Mouse (Mus musculus) cerebellum, adult 11 months (tissue): ENCODE measurements at regions not wholly inside any gene's neighbourhood (a gene's known extent, or its start where the extent isn't known, plus 50 kb on each side); places are given as distances from the start of the nearest gene placed in this dataset.
A peak's percentile ranks its signal among the peaks of the same experiment; 100 is the strongest.

Experiments used
- DNase-seq: peaks from one replicate; pipeline ENCODE4 v3.0.0; 2022

- DNase-seq, result no peak
Observed at GRCm38 (mm10) chr7:35948794-35949193, 146.0 kb upstream of the Zfp507 start.

- no peak for DNase-seq
Observed at GRCm38 (mm10) chr7:35948389-35948788, 145.6 kb upstream of the Zfp507 start.

- no peak for DNase-seq
Observed at GRCm38 (mm10) chr7:35941086-35941485, 138.3 kb upstream of the Zfp507 start.

GRCm38 (mm10) chr7:35938123-35938869, 135.5 kb upstream of the Zfp507 start:
- DNase-seq, result no peak

- DNase-seq, result no peak
Observed at GRCm38 (mm10) chr7:35926749-35927148, 123.9 kb upstream of the Zfp507 start.

- no peak for DNase-seq
Observed at GRCm38 (mm10) chr7:35922582-35922981, 119.8 kb upstream of the Zfp507 start.

GRCm38 (mm10) chr7:35920884-35921283, 118.1 kb upstream of the Zfp507 start:
- DNase-seq, result no peak

- DNase-seq, result no peak
Observed at GRCm38 (mm10) chr7:35920194-35920609, 117.4 kb upstream of the Zfp507 start.

GRCm38 (mm10) chr7:35910109-35910706, 107.4 kb upstream of the Zfp507 start:
- no peak for DNase-seq

GRCm38 (mm10) chr7:35901942-35902381, 99.2 kb upstream of the Zfp507 start:
- DNase-seq, result peak; percentile 59

GRCm38 (mm10) chr7:35898701-35899445, 96.1 kb upstream of the Zfp507 start:
- no peak for DNase-seq

GRCm38 (mm10) chr7:35893292-35893691, 90.5 kb upstream of the Zfp507 start:
- no peak for DNase-seq

GRCm38 (mm10) chr7:35886051-35886450, 83.2 kb upstream of the Zfp507 start:
- DNase-seq, result no peak

- DNase-seq, result peak; percentile 33
Observed at GRCm38 (mm10) chr7:35879755-35880304, 77.0 kb upstream of the Zfp507 start.

- DNase-seq, result no peak
Observed at GRCm38 (mm10) chr7:35878164-35878563, 75.4 kb upstream of the Zfp507 start.

GRCm38 (mm10) chr7:35861049-35861448, 58.2 kb upstream of the Zfp507 start:
- DNase-seq, result no peak

GRCm38 (mm10) chr7:35859601-35860000, 56.8 kb upstream of the Zfp507 start:
- no peak for DNase-seq

- no peak for DNase-seq
Observed at GRCm38 (mm10) chr7:35857693-35858092, 54.9 kb upstream of the Zfp507 start.
